Mouse (Mus musculus): Measurements from ENCODE around the gene Brap.

GRCm38 (mm10) chr5:121714331-121714730 is 54.0 kb downstream of the Brap start:
- TF ChIP-seq NANOG (IDR thresholded peaks at IDR 0.05; ENCODE audit: borderline replicate concordance, low read length), result no peak
- TF ChIP-seq CTCF (conservative IDR thresholded peaks at IDR 0.05; ENCODE audit: low read length), result no peak
- no peak for TF ChIP-seq POU5F1 (IDR thresholded peaks at IDR 0.05; ENCODE audit: borderline replicate concordance, low read length)
